Comparison of ENCODE assay signal across 9 mouse cellular contexts in the genomic region with DNA sequence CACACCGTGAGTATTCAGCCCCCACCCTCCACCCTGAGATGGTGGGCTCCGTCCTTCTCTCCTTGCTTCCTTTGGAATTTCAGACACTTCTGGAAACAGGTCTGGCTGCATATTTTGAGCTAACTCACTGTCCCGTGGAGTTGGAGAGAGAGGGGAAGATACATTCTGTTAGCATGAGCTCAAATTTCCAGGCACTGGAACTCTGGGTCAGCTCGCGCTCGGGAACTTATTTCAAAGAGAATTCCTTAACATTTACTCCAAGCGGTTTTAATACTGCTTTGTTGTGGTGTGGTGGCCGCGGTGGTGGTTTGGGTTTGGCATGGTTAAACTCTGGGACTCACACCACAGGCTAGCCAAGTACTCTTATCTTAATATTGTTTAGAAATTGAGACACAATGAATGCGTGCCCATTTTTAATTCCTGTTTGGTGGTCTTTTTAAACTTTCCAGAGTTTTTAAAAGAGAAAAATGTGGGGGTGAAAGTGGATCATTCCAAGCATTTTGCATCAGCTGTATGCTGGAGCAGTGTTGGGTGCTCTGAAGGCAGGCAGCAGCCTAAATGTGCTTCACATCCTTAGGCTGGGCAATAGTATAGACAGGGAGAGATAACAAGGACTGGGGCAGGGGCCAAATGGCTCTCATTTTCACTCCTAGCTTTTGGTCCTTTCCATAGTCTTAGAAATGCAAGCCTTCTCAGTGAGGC.
DNase-seq lines count a peak whose midpoint lies in the region; ATAC-seq and TF ChIP-seq lines count a peak whose summit lies in the region.
"Had no signal": no experiment of that assay in that cellular context is flagged by ENCODE, and none has a peak within 500 bp of the region (broad histone marks: within the 10 kb centered on the region; RNA-seq: fewer than 3 reads in every experiment).

No protein-coding gene starts in this region.

- no peak for TF ChIP-seq CTCF in layer of hippocampus, adult 2 months (conservative IDR thresholded peaks at IDR 0.05)
- no peak for TF ChIP-seq CTCF in cerebellum, adult 2 months (IDR thresholded peaks at IDR 0.05; ENCODE audit: borderline replicate concordance, insufficient read depth, low read depth, low read length)

- H3K4me1 ChIP-seq in forebrain, embryonic 11.5 days (replicated peaks; ENCODE audit: control insufficient read depth, insufficient read depth, low read length) = peaks cover 10% of the 10 kb centered on the region
- peaks cover 24% of the 10 kb centered on the region for H3K4me1 ChIP-seq in neural tube, embryonic 13.5 days (replicated peaks)
- no peaks in the 10 kb centered on the region for H3K4me1 ChIP-seq in cerebellum, adult 2 months (ENCODE audit: control insufficient read depth, insufficient read depth, low read length)

- no peak for ATAC-seq in forebrain, embryonic 11.5 days (replicated peaks; ENCODE audit: low FRiP score)
- no peak for ATAC-seq in neural tube, embryonic 13.5 days (ENCODE audit: low read depth)

- H3K27ac ChIP-seq in layer of hippocampus, adult 2 months = peak overlapping the region; percentile 72
- H3K27ac ChIP-seq in forebrain, embryonic 11.5 days (ENCODE audit: low read depth, low read length) = no peak overlapping the region
- peak overlapping the region; percentile 52 for H3K27ac ChIP-seq in neural tube, embryonic 13.5 days (replicated peaks)
- H3K27ac ChIP-seq in cerebellum, adult 2 months (ENCODE audit: insufficient read depth, low read length) = no peak overlapping the region
- H3K27ac ChIP-seq: macrophage had no signal

- H3K4me3 ChIP-seq in layer of hippocampus, adult 2 months = peak overlapping the region; percentile 45
- H3K4me3 ChIP-seq in forebrain, embryonic 11.5 days (ENCODE audit: low read depth, low read length) = peak overlapping the region; percentile 29
- H3K4me3 ChIP-seq in neural tube, embryonic 13.5 days = peak overlapping the region; percentile 36
- no peak overlapping the region for H3K4me3 ChIP-seq in cerebellum, adult 2 months (replicated peaks; ENCODE audit: insufficient read depth, low read depth, low read length)

- DNase-seq in layer of hippocampus, adult 2 months (ENCODE audit: low spot score in 2 of 2) = no peak
- no peak for DNase-seq in layer of hippocampus, postnatal 10 days (ENCODE audit: low spot score in 2 of 2)
- no peak for DNase-seq in forebrain, embryonic 11.5 days (ENCODE audit: low spot score)
- peak; percentile 27 to 50 for DNase-seq in kidney, postnatal 4 days
- DNase-seq in cerebellum, adult 2 months = no peak
- no peak for DNase-seq in cerebellum, adult 11-12 months
- no peak for DNase-seq in urinary bladder, postnatal 25 days (ENCODE audit: low spot score)

- H3K4me2 ChIP-seq in forebrain, embryonic 11.5 days (ENCODE audit: low read depth, low read length, severe bottlenecking) = peak overlapping the region; percentile 72
- H3K4me2 ChIP-seq in neural tube, embryonic 13.5 days = peak overlapping the region; percentile 75

- no peak for TF ChIP-seq POLR2A in cerebellum, adult 2 months (IDR thresholded peaks at IDR 0.05; ENCODE audit: borderline replicate concordance, insufficient read depth, low read length)

- peak overlapping the region; percentile 50; the same call in 1 of the 2 replicates for H3K9ac ChIP-seq in forebrain, embryonic 11.5 days (ENCODE audit: low read length)
- H3K9ac ChIP-seq in neural tube, embryonic 13.5 days = peak overlapping the region; percentile 69

- H3K27me3 ChIP-seq in forebrain, embryonic 11.5 days (ENCODE audit: control insufficient read depth, insufficient read depth, low read length) = peaks cover 2% of the 10 kb centered on the region; the same call in 1 of the 2 replicates
- H3K27me3 ChIP-seq in neural tube, embryonic 13.5 days = peaks cover 23% of the 10 kb centered on the region; the same call in 1 of the 2 replicates
- no peaks in the 10 kb centered on the region for H3K27me3 ChIP-seq in cerebellum, adult 2 months (ENCODE audit: control insufficient read depth, insufficient read depth, low read length)

- H3K9me3 ChIP-seq in forebrain, embryonic 11.5 days (ENCODE audit: control insufficient read depth, low read length) = no peaks in the 10 kb centered on the region
- H3K9me3 ChIP-seq in neural tube, embryonic 13.5 days = no peaks in the 10 kb centered on the region

- no peaks in the 10 kb centered on the region; the same call in 1 of the 2 replicates for H3K36me3 ChIP-seq in forebrain, embryonic 11.5 days (ENCODE audit: control insufficient read depth, insufficient read depth, low read length)
- peaks cover 23% of the 10 kb centered on the region for H3K36me3 ChIP-seq in neural tube, embryonic 13.5 days

- 23% methylated on average over 10 of the region's 10 CpGs for WGBS in forebrain, embryonic 11.5 days
- 36% methylated on average over 10 of the region's 10 CpGs for WGBS in neural tube, embryonic 13.5 days
- WGBS in cerebellum, adult 2 months = 48% methylated on average over 10 of the region's 10 CpGs

Comparison
In these comparisons a context has a peak if more than half of its experiments do, and no peak if none do; other contexts are left out.
1. DNase-seq: peak in kidney, postnatal 4 days (2 of 2); none in layer of hippocampus, adult 2 months (0 of 2), layer of hippocampus, postnatal 10 days (0 of 2), forebrain, embryonic 11.5 days (single experiment), cerebellum, adult 2 months (0 of 2), cerebellum, adult 11-12 months (single experiment) and urinary bladder, postnatal 25 days (single experiment).
2. H3K27ac ChIP-seq: peak in layer of hippocampus, adult 2 months (single experiment) and neural tube, embryonic 13.5 days (single experiment); none in forebrain, embryonic 11.5 days (single experiment) and cerebellum, adult 2 months (single experiment).